Mouse (Mus musculus) c-Kit-positive CD71-positive TER-119-positive erythroid progenitor cells, embryonic 14.5 days (primary cell): Measurements from ENCODE around the gene Zdhhc23.

ENCODE experiments used
- DNase-seq: peaks from one replicate; pipeline ENCODE4 v3.0.0-alpha.2; 2013; ENCODE audit warnings: low spot score

The Zdhhc23 gene

GRCm38 (mm10) chr16:43970426-43970825, 9.2 kb downstream of the Zdhhc23 start:
- DNase-seq, result no peak

- DNase-seq, result no peak
Observed at GRCm38 (mm10) chr16:43965781-43966389, 13.7 kb downstream of the Zdhhc23 start.

- no peak for DNase-seq
Observed at GRCm38 (mm10) chr16:43963780-43964179, 15.8 kb downstream of the Zdhhc23 start.

- DNase-seq, result no peak
Observed at GRCm38 (mm10) chr16:43963291-43963690, 16.3 kb downstream of the Zdhhc23 start.

GRCm38 (mm10) chr16:43958038-43958437, 21.6 kb downstream of the Zdhhc23 start:
- no peak for DNase-seq

- DNase-seq, result no peak
Observed at GRCm38 (mm10) chr16:43954913-43955312, 24.7 kb downstream of the Zdhhc23 start.

GRCm38 (mm10) chr16:43951591-43951990, 28.0 kb downstream of the Zdhhc23 start:
- no peak for DNase-seq

GRCm38 (mm10) chr16:43945869-43946268, 33.7 kb downstream of the Zdhhc23 start:
- DNase-seq, result no peak

GRCm38 (mm10) chr16:43945351-43945750, 34.2 kb downstream of the Zdhhc23 start:
- no peak for DNase-seq

- no peak for DNase-seq
Observed at GRCm38 (mm10) chr16:43940846-43941245, 38.7 kb downstream of the Zdhhc23 start.

- no peak for DNase-seq
Observed at GRCm38 (mm10) chr16:43935892-43936291, 43.7 kb downstream of the Zdhhc23 start.

- no peak for DNase-seq
Observed at GRCm38 (mm10) chr16:43935367-43935766, 44.2 kb downstream of the Zdhhc23 start.

GRCm38 (mm10) chr16:43934856-43935255, 44.7 kb downstream of the Zdhhc23 start:
- no peak for DNase-seq

- DNase-seq, result no peak
Observed at GRCm38 (mm10) chr16:43933041-43933440, 46.5 kb downstream of the Zdhhc23 start.

GRCm38 (mm10) chr16:43932319-43932718, 47.3 kb downstream of the Zdhhc23 start:
- DNase-seq, result no peak

GRCm38 (mm10) chr16:43931502-43931901, 48.1 kb downstream of the Zdhhc23 start:
- no peak for DNase-seq

- no peak for DNase-seq
Observed at GRCm38 (mm10) chr16:43930577-43930976, 49.0 kb downstream of the Zdhhc23 start.

- no peak for DNase-seq
Observed at GRCm38 (mm10) chr16:43926341-43926859, 53.2 kb downstream of the Zdhhc23 start, which contains the start of gene Qtrt2. Gene Qtrt2 (minus strand): TSS chr16:43926809.

- DNase-seq, result no peak
Observed at GRCm38 (mm10) chr16:43925846-43926245, 53.7 kb downstream of the Zdhhc23 start.

- DNase-seq, result no peak
Observed at GRCm38 (mm10) chr16:43925001-43925558, 54.5 kb downstream of the Zdhhc23 start.

GRCm38 (mm10) chr16:43922630-43923029, 57.0 kb downstream of the Zdhhc23 start:
- no peak for DNase-seq

GRCm38 (mm10) chr16:43922024-43922423, 57.6 kb downstream of the Zdhhc23 start:
- no peak for DNase-seq

- no peak for DNase-seq
Observed at GRCm38 (mm10) chr16:43918867-43919266, 60.7 kb downstream of the Zdhhc23 start.
